Mouse (Mus musculus): ENCODE measurements around the gene Ankrd34a. TPM values are rescaled to one million over a fixed set of nuclear protein-coding genes. Genes with fewer than 3 reads are reported as not detected.

Gene Ankrd34a
- polyA plus RNA-seq, 1 experiment, result 0.23 TPM

- no peak for DNase-seq
- no peak for TF ChIP-seq CTCF (conservative IDR thresholded peaks at IDR 0.05; ENCODE audit: insufficient read depth, insufficient read length, low read depth, low read length)
- no peak for TF ChIP-seq POLR2A (IDR thresholded peaks at IDR 0.05; ENCODE audit: low read depth, low read length)
- WGBS, result 92% methylated on average over 3 of the region's 3 CpGs
- H3K4me1 ChIP-seq (ENCODE audit: control insufficient read depth, insufficient read depth, low read length), result no peaks in the 10 kb centered on the region
- no peak overlapping the region for H3K4me3 ChIP-seq (ENCODE audit: insufficient read depth, low read depth, low read length)
- no peaks in the 10 kb centered on the region; the same call in 1 of the 2 replicates for H3K36me3 ChIP-seq (ENCODE audit: control insufficient read depth, insufficient read depth, low read length)
- no peak overlapping the region for H3K27ac ChIP-seq (ENCODE audit: insufficient read depth, low read depth, low read length)
- no peaks in the 10 kb centered on the region for H3K27me3 ChIP-seq (replicated peaks; ENCODE audit: control insufficient read depth, insufficient read depth, low read length)
These were observed 21.5 kb downstream of the Ankrd34a start for GRCm38 (mm10) chr3:96617941-96618340.

GRCm38 (mm10) chr3:96623201-96623600 lies 26.8 kb downstream of the Ankrd34a start:
- H3K4me3 ChIP-seq (ENCODE audit: insufficient read depth, low read depth, low read length), result no peak overlapping the region
- no peak overlapping the region for H3K27ac ChIP-seq (ENCODE audit: insufficient read depth, low read depth, low read length)
- no peaks in the 10 kb centered on the region; the same call in 1 of the 2 replicates for H3K36me3 ChIP-seq (ENCODE audit: control insufficient read depth, insufficient read depth, low read length)
- TF ChIP-seq POLR2A (IDR thresholded peaks at IDR 0.05; ENCODE audit: low read depth, low read length) (no peak), CTCF (conservative IDR thresholded peaks at IDR 0.05; ENCODE audit: insufficient read depth, insufficient read length, low read depth, low read length) (no peak)
- no peaks in the 10 kb centered on the region for H3K4me1 ChIP-seq (ENCODE audit: control insufficient read depth, insufficient read depth, low read length)
- no peak for DNase-seq
- H3K27me3 ChIP-seq (replicated peaks; ENCODE audit: control insufficient read depth, insufficient read depth, low read length), result no peaks in the 10 kb centered on the region
- 93% methylated on average over 4 of the region's 4 CpGs for WGBS

- TF ChIP-seq POLR2A (IDR thresholded peaks at IDR 0.05; ENCODE audit: low read depth, low read length) (peak; percentile 81), CTCF (conservative IDR thresholded peaks at IDR 0.05; ENCODE audit: insufficient read depth, insufficient read length, low read depth, low read length) (no peak)
- no peaks in the 10 kb centered on the region for H3K27me3 ChIP-seq (replicated peaks; ENCODE audit: control insufficient read depth, insufficient read depth, low read length)
- 1% methylated on average over 48 of the region's 48 CpGs for WGBS
These were observed 33.5 kb downstream of the Ankrd34a start, which contains the start of gene Rbm8a for GRCm38 (mm10) chr3:96629729-96630600. Gene Rbm8a, plus strand, starts transcription at chr3:96629933.

GRCm38 (mm10) chr3:96632058-96632457 lies 35.6 kb downstream of the Ankrd34a start:
- Histone ChIP-seq H3K27ac (ENCODE audit: insufficient read depth, low read depth, low read length) (no peak overlapping the region), H3K27me3 (replicated peaks; ENCODE audit: control insufficient read depth, insufficient read depth, low read length) (no peaks in the 10 kb centered on the region; the same call in 1 of the 2 replicates), H3K36me3 (ENCODE audit: control insufficient read depth, insufficient read depth, low read length) (no peaks in the 10 kb centered on the region), H3K4me3 (ENCODE audit: insufficient read depth, low read depth, low read length) (no peak overlapping the region), H3K4me1 (ENCODE audit: control insufficient read depth, insufficient read depth, low read length) (peaks cover 13% of the 10 kb centered on the region)
- TF ChIP-seq CTCF (conservative IDR thresholded peaks at IDR 0.05; ENCODE audit: insufficient read depth, insufficient read length, low read depth, low read length) (no peak), POLR2A (IDR thresholded peaks at IDR 0.05; ENCODE audit: low read depth, low read length) (no peak)
- no peak for DNase-seq

More at GRCm38 (mm10) chr3:96629729-96630600, 33.5 kb downstream of the Ankrd34a start, which contains the start of gene Rbm8a:
- Histone ChIP-seq H3K4me1 (ENCODE audit: control insufficient read depth, insufficient read depth, low read length) (peaks cover 3% of the 10 kb centered on the region; the same call in 1 of the 2 replicates), H3K27ac (ENCODE audit: insufficient read depth, low read depth, low read length) (peak within 1 kb of the TSS; percentile 97), H3K36me3 (ENCODE audit: control insufficient read depth, insufficient read depth, low read length) (no peaks in the 10 kb centered on the region), H3K4me3 (ENCODE audit: insufficient read depth, low read depth, low read length) (peak within 1 kb of the TSS; percentile 97)
- peak; percentile 98 for DNase-seq

DNA sequence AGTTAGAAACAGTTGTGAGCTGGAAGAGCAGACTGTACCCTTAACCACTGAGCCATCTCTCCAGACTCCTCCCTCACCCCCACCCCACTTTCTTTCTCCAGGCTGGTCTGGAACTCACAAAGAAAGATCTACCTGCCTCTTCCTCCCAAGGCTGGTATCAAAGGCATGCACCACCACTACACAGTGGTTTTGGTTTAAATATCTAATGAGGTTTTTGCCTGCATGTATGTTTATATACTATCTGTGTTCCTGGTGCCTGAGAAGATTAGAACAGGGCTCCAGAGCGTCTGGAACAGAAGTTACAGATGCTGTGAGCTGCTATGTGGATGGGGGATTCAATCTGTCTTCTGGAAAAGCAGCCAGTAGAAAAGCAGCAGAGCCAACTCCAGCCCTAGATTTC lies 37.6 kb downstream of the Ankrd34a start:
- no peaks in the 10 kb centered on the region for H3K36me3 ChIP-seq (ENCODE audit: control insufficient read depth, insufficient read depth, low read length)
- DNase-seq, result no peak
- no peaks in the 10 kb centered on the region; the same call in 1 of the 2 replicates for H3K27me3 ChIP-seq (replicated peaks; ENCODE audit: control insufficient read depth, insufficient read depth, low read length)
- TF ChIP-seq POLR2A (IDR thresholded peaks at IDR 0.05; ENCODE audit: low read depth, low read length) (no peak), CTCF (conservative IDR thresholded peaks at IDR 0.05; ENCODE audit: insufficient read depth, insufficient read length, low read depth, low read length) (no peak)
- WGBS, result 88% methylated on average over 1 of the region's 1 CpGs
- H3K4me1 ChIP-seq (ENCODE audit: control insufficient read depth, insufficient read depth, low read length), result peaks cover 13% of the 10 kb centered on the region
- no peak overlapping the region for H3K4me3 ChIP-seq (ENCODE audit: insufficient read depth, low read depth, low read length)
- H3K27ac ChIP-seq (ENCODE audit: insufficient read depth, low read depth, low read length), result no peak overlapping the region

DNA sequence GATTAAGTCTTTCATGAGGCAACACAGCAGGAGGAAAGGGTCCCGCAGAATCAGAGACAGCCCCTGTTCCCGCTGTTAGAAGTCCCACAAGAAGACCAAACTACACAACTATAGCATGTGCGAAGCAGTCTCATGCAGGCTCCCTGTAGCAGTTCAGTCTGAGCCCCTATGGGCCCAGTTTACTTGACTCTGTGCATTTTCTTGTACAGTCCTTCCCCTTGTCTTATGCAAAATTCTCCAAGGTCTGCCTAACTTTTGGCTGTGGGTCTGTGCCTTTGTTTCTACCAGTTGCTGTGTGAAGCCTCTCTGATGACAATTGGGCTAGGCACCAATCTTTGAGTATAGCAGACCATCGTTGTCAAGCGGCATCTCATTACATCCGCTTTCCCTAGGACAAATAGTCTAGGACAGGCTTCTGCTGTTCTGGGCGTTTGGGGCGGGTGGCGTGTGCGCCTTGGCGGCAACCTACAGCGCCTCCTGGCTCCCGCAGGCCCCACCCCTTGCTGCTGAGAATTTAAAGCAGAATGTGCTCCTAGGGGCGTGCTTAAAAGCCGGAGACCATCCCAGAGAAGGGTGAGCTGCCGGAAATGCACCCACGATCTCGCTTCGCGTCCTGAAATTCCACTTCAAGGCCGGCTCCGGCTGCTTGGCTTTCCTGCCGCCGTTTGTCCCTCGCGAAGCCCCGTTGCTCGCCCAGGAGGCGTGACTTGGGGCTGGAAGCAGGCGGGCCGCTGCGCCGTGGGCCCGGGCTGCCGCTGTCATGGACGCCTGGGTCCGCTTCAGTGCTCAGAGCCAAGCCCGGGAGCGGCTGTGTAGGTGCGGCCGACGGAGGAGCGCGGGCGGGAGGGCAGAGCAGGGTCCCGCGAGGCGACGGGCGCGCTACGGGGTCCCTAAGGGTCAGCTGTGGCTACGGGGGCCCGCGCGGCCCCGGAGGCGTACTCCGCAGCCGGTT lies 38.8 kb downstream of the Ankrd34a start, which contains the start of the genes Pex11b and Gm42957:
TSS of gene Pex11b (plus strand) at position 449 of the 952 bp plus-strand sequence.
TSS of gene Gm42957 (plus strand) at position 547 of the 952 bp plus-strand sequence.
- no peak for TF ChIP-seq POLR2A (IDR thresholded peaks at IDR 0.05; ENCODE audit: low read depth, low read length)
- 0 out of 2 replicates have a peak, but pooled peaks have one; percentile 14 for TF ChIP-seq CTCF (conservative IDR thresholded peaks at IDR 0.05; ENCODE audit: insufficient read depth, insufficient read length, low read depth, low read length)
- peak within 1 kb of the TSS; percentile 75 for H3K4me3 ChIP-seq (ENCODE audit: insufficient read depth, low read depth, low read length)
- H3K27ac ChIP-seq (ENCODE audit: insufficient read depth, low read depth, low read length), result peak within 1 kb of the TSS; percentile 48
- H3K27me3 ChIP-seq (replicated peaks; ENCODE audit: control insufficient read depth, insufficient read depth, low read length), result no peaks in the 10 kb centered on the region; the same call in 1 of the 2 replicates
- H3K36me3 ChIP-seq (ENCODE audit: control insufficient read depth, insufficient read depth, low read length), result no peaks in the 10 kb centered on the region
- 2% methylated on average over 60 of the region's 60 CpGs for WGBS
- H3K4me1 ChIP-seq (ENCODE audit: control insufficient read depth, insufficient read depth, low read length), result peaks cover 13% of the 10 kb centered on the region
- peak; percentile 95 for DNase-seq
